Mouse (Mus musculus) intestine, postnatal 0 days (tissue): ENCODE results near the gene Cspg4. TPM values are rescaled to one million over a fixed set of nuclear protein-coding genes. Genes with fewer than 3 reads are reported as not detected.
"Not testable (repeated sequence)": the region's sequence is repeated elsewhere in the genome, so short reads cannot be mapped to it uniquely, and the experiment has no call there.

Experiments
- ATAC-seq: fragments of 200-750 bp; cut with Nextera tagmentation; 2 replicates; pipeline ENCODE4 v1.8.0; 2017; ENCODE audit warnings: mild to moderate bottlenecking, moderate TSS enrichment, moderate library complexity
- H3K27ac ChIP-seq: fragments of 300-500 bp; sonication (generic); 2 replicates; pipeline ENCODE4 v1.5.1; 2014; ENCODE audit warnings: mild to moderate bottlenecking, low read depth, low read length, moderate library complexity
- H3K27me3 ChIP-seq: fragments of 300-500 bp; sonication (generic); replicated peaks from 2 replicates; pipeline ENCODE4 v1.6.1; 2014; ENCODE audit warnings: low read length, mixed read lengths; ENCODE audit not compliant: control insufficient read depth, insufficient read depth
- H3K36me3 ChIP-seq: fragments of 300-500 bp; sonication (generic); 2 replicates; pipeline ENCODE4 v1.6.1; 2014; ENCODE audit warnings: mild to moderate bottlenecking, moderate library complexity; ENCODE audit not compliant: control insufficient read depth, insufficient read depth
- H3K4me1 ChIP-seq: fragments of 300-500 bp; sonication (generic); replicated peaks from 2 replicates; pipeline ENCODE4 v1.6.1; 2014; ENCODE audit warnings: antibody characterized with exemption, low read length, mixed read lengths; ENCODE audit not compliant: control insufficient read depth, insufficient read depth
- H3K4me2 ChIP-seq: fragments of 300-500 bp; sonication (generic); replicated peaks from 2 replicates; pipeline ENCODE4 v1.6.1; 2014; ENCODE audit warnings: low read depth, mild to moderate bottlenecking, moderate library complexity
- H3K4me3 ChIP-seq: fragments of 300-500 bp; sonication (generic); 2 replicates; pipeline ENCODE4 v1.5.1; 2014; ENCODE audit warnings: low read depth, low read length
- H3K9ac ChIP-seq: fragments of 300-500 bp; sonication (generic); 2 replicates; pipeline ENCODE4 v1.6.1; 2014; ENCODE audit warnings: mild to moderate bottlenecking, low read depth, low read length
- H3K9me3 ChIP-seq: fragments of 300-500 bp; sonication (generic); 2 replicates; pipeline ENCODE4 v1.6.1; 2016; ENCODE audit warnings: mixed run types; ENCODE audit not compliant: control insufficient read depth
- CTCF ChIP-seq: sonication (generic); IDR thresholded peaks from 2 replicates; pipeline ENCODE4 v1.5.1; 2016; ENCODE audit warnings: low read depth, mild to moderate bottlenecking, control low read depth, antibody characterized with exemption, moderate library complexity
- WGBS: fragments of 180-500 bp; shearing (Covaris S2); extraction: QIAGEN DNeasy Blood & Tissue Kit; methylation state at CpG from one replicate; pipeline ENCODE4 v1.1.7; 2014; 5-methylcytosine and 5-hydroxymethylcytosine counted together
- polyA plus RNA-seq: library from polyadenylated mRNA; unstranded; fragments of >200 nt; fragmentation: Nextera tagmentation; extraction: Ambion mirVana; gene quantifications from 2 replicates; pipeline ENCODE4 v1.2.1, GENCODE M21; 2015

The Cspg4 gene
- polyA plus RNA-seq, 1 experiment from 2014 or later: 8.2 TPM

DNA sequence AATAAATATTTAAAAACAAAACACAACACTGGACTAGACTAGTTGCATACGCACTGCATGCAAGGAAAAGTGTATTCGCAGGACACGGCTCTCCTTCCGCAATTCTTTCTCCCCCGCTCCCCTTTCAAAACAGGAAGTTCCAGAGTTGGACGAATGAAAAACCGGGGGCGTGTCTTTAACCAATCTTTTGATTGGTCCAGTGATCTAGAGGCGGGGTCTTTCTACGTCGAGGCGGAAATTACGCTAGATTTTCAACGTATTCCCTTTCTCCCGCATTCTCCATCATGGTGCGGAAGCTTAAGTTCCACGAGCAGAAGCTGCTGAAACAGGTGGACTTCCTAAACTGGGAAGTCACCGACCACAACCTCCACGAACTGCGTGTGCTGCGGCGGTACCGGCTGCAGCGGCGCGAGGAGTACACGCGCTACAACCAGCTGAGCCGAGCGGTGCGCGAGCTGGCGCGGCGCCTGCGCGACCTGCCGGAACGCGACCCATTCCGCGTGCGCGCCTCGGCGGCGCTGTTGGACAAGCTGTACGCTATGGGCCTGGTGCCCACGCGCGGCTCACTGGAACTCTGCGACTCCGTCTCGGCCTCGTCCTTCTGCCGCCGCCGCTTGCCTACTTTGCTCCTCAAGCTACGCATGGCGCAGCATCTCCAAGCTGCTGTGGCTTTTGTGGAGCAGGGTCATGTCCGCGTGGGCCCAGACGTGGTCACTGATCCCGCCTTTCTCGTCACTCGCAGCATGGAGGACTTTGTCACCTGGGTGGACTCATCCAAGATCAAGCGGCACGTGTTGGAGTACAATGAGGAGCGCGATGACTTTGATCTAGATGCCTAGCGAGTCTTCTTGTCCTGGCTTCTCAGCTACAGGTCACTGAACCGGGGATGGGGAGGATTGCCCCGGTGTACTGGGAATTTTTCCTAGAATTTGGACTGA lies 72.7 kb downstream of the Cspg4 start, which contains the start of gene Imp3:
Imp3 (plus strand) TSS at position 253 of the 938 bp plus-strand sequence.
- Histone ChIP-seq H3K27ac (peak within 1 kb of the TSS; percentile 88), H3K36me3 (no peaks in the 10 kb centered on the region), H3K4me2 (peak within 1 kb of the TSS; percentile 85), H3K9ac (peak within 1 kb of the TSS; percentile 60), H3K4me3 (peak within 1 kb of the TSS; percentile 70), H3K27me3 (no peaks in the 10 kb centered on the region; the same call in 1 of the 2 replicates), H3K4me1 (no peaks in the 10 kb centered on the region), H3K9me3 (no peaks in the 10 kb centered on the region)
- TF ChIP-seq CTCF: peak; percentile 69
- under 1% methylated on average over 73 of the region's 73 CpGs for WGBS
- ATAC-seq: peak; percentile 86

DNA sequence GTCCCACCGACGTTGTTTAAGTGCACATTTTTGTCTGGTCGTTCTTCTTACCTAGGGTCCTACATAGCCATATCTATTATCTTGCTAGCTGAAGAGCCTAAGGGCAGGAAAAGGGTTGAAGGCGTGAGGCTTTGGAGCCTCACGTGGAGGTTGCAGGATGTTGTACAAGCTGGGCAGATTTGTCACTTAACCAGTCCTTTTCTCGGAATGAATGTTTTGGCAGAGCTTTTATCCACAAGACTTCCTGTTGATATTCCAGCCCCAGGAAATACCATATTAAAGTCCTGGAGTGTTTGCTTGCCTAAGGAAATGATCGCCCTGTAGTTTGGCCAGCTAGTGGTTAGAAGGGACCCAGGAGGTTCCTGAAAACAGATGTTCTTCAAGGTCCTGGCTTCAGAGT lies 73.5 kb downstream of the Cspg4 start:
- Histone ChIP-seq H3K27ac (0 out of 2 replicates have a peak overlapping the region, but pooled peaks have one; percentile 36), H3K36me3 (no peaks in the 10 kb centered on the region), H3K4me3 (peak overlapping the region; percentile 70), H3K9ac (peak overlapping the region; percentile 60), H3K4me2 (peak overlapping the region; percentile 85), H3K27me3 (no peaks in the 10 kb centered on the region), H3K4me1 (no peaks in the 10 kb centered on the region), H3K9me3 (no peaks in the 10 kb centered on the region)
- 3% methylated on average over 7 of the region's 7 CpGs for WGBS
- ATAC-seq: no peak
- no peak for TF ChIP-seq CTCF

DNA sequence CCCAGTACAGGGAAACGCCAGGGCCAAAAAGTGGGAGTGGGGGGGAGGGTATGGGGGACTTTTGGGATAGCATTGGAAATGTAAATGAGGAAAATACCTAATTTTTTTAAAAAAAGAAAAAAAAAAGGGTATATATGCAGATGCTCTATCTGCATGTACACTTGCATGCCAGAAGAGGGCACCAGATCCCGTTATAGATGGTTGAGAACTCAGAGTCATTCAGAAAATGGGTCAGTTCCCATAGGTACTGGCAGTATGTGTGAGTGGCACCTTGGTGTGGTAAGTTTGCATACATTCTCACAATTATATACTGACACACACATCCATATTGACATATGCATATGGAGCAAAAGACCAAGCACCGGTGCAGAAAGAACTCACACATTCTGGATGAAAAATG lies 82.6 kb downstream of the Cspg4 start:
- 31% methylated on average over 3 of the region's 3 CpGs for WGBS
- H3K27ac ChIP-seq, H3K4me1 ChIP-seq, ATAC-seq, H3K27me3 ChIP-seq, H3K9me3 ChIP-seq, H3K36me3 ChIP-seq, H3K4me3 ChIP-seq, H3K9ac ChIP-seq, H3K4me2 ChIP-seq: not testable (repeated sequence)
- TF ChIP-seq CTCF: peak; percentile 80

DNA sequence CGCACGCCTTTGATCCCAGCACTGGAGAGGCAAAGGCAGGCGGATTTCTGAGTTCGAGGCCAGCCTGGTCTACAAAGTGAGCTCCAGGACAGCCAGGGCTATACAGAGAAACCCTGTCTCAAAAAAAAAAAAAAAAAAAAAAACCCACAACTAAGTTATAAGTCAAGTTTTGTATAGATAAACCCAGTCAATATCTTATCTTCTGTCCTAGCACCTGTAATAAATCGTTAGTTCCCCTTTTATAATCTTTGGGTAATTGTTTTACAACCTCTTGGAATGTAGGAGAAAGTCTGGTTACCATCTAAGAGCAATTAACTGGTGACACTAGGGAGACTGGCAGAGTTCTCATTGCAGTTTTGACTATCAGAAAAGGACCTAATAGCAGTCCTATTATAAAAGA lies 83.9 kb downstream of the Cspg4 start:
- H3K4me2 ChIP-seq, H3K27ac ChIP-seq, H3K9me3 ChIP-seq, H3K4me3 ChIP-seq, H3K4me1 ChIP-seq, ATAC-seq, H3K9ac ChIP-seq, H3K36me3 ChIP-seq, H3K27me3 ChIP-seq: not testable (repeated sequence)
- 16% methylated on average over 5 of the region's 5 CpGs for WGBS

Other genes with a start within 250 kb of the Cspg4 start
- 0.72 and 0.98 TPM in 2 replicates for gene Lingo1, start 68.6 kb upstream of the Cspg4 start, polyA plus RNA-seq
- 0.70 and 0.97 TPM in 2 replicates for gene Odf3l1, start 354 bp upstream of the Cspg4 start, polyA plus RNA-seq
- 2.0 and 2.5 TPM in 2 replicates for gene Snx33, start 63.3 kb downstream of the Cspg4 start, polyA plus RNA-seq
- gene Imp3, start 72.4 kb downstream of the Cspg4 start, polyA plus RNA-seq: 58.4 and 59.8 TPM in 2 replicates
- 5.6 and 5.9 TPM in 2 replicates for gene Snupn, start 85.8 kb downstream of the Cspg4 start, polyA plus RNA-seq
- 7.3 and 7.7 TPM in 2 replicates for gene Ptpn9, start 129.9 kb downstream of the Cspg4 start, polyA plus RNA-seq
- 11.7 and 14.1 TPM in 2 replicates for gene Sin3a, start 207.0 kb downstream of the Cspg4 start, polyA plus RNA-seq